Mouse (Mus musculus): Measurements from ENCODE around the gene Gata3. TPM values are rescaled to one million over a fixed set of nuclear protein-coding genes. Genes with fewer than 3 reads are reported as not detected.

Gata3 gene
- polyA plus RNA-seq, 1 experiment from 2014 or later = 1.4 TPM

DNA sequence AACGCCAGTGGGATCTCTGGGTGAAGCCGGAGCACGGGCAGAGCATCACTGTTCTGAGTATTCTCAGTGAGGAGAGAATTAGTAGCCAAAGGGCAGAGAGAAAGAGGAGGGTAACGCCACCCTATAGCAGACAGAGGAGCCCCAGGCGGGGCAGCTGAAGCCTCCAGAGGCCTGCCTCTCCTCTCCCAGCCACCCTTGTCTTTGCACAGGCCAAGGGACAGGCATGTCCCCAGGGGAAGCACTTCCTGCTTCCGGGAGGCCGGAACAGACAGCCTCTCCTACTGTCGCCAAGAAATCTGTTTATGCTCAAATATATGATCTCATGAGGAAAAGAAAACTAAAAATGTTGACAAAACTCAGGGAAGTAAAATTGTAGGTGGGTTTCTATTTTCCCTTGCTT, 69.2 kb downstream of the Gata3 start:
- Histone ChIP-seq H3K36me3 (ENCODE audit: control insufficient read depth, insufficient read depth, low read length) (no peaks in the 10 kb centered on the region), H3K9ac (ENCODE audit: low read length) (no peak overlapping the region), H3K27ac (ENCODE audit: low read depth, low read length) (no peak overlapping the region), H3K27me3 (replicated peaks; ENCODE audit: control insufficient read depth, insufficient read depth, low read length) (no peaks in the 10 kb centered on the region), H3K4me1 (ENCODE audit: control insufficient read depth, insufficient read depth, low read length) (no peaks in the 10 kb centered on the region), H3K9me3 (replicated peaks; ENCODE audit: control insufficient read depth, low read length) (no peaks in the 10 kb centered on the region), H3K4me3 (ENCODE audit: low read depth, low read length) (no peak overlapping the region), H3K4me2 (ENCODE audit: low read length) (no peak overlapping the region)
- ATAC-seq (no peak), DNase-seq (ENCODE audit: low spot score) (no peak)
- WGBS = 86% methylated on average over 8 of the region's 8 CpGs

GRCm38 (mm10) chr2:9818177-9818785, 71.6 kb downstream of the Gata3 start:
- ATAC-seq = no peak
- no peaks in the 10 kb centered on the region for H3K36me3 ChIP-seq (ENCODE audit: control insufficient read depth, insufficient read depth, low read length)
- H3K4me2 ChIP-seq (ENCODE audit: low read length) = no peak overlapping the region
- H3K27ac ChIP-seq (ENCODE audit: low read depth, low read length) = no peak overlapping the region
- H3K27me3 ChIP-seq (replicated peaks; ENCODE audit: control insufficient read depth, insufficient read depth, low read length) = no peaks in the 10 kb centered on the region
- H3K9me3 ChIP-seq (replicated peaks; ENCODE audit: control insufficient read depth, low read length) = no peaks in the 10 kb centered on the region
- DNase-seq (ENCODE audit: low spot score) = no peak
- no peaks in the 10 kb centered on the region for H3K4me1 ChIP-seq (ENCODE audit: control insufficient read depth, insufficient read depth, low read length)
- 79% methylated on average over 7 of the region's 7 CpGs for WGBS
- H3K9ac ChIP-seq (ENCODE audit: low read length) = no peak overlapping the region
- H3K4me3 ChIP-seq (ENCODE audit: low read depth, low read length) = no peak overlapping the region

Other genes with a start within 250 kb of the Gata3 start
- 0.19 TPM in 1 of 2 replicates, not detected in the other for gene 4930412O13Rik, start 8.8 kb downstream of the Gata3 start, polyA plus RNA-seq (2014; fragmentation: Nextera tagmentation; extraction: Ambion mirVana)
- gene 9230102O04Rik, start 494 bp downstream of the Gata3 start, polyA plus RNA-seq (2014; fragmentation: Nextera tagmentation; extraction: Ambion mirVana) = 0.24 TPM in 1 of 2 replicates, not detected in the other
- gene Taf3, start 158.6 kb upstream of the Gata3 start, polyA plus RNA-seq (2014; fragmentation: Nextera tagmentation; extraction: Ambion mirVana) = 10.9 and 13.2 TPM in 2 replicates
- 639 and 699 TPM in 2 replicates for gene Atp5c1, start 190.5 kb upstream of the Gata3 start, polyA plus RNA-seq (2014; fragmentation: Nextera tagmentation; extraction: Ambion mirVana)
- 36.7 and 39.5 TPM in 2 replicates for gene Kin, start 190.6 kb upstream of the Gata3 start, polyA plus RNA-seq (2014; fragmentation: Nextera tagmentation; extraction: Ambion mirVana)
- 1.4 and 3.0 TPM in 2 replicates for gene Itih2, start 241.4 kb upstream of the Gata3 start, polyA plus RNA-seq (2014; fragmentation: Nextera tagmentation; extraction: Ambion mirVana)